Mouse (Mus musculus): ENCODE data around the gene Itgad. TPM values are rescaled to one million over a fixed set of nuclear protein-coding genes. Genes with fewer than 3 reads are reported as not detected.
A peak's percentile ranks its signal among the peaks of the same experiment; 100 is the strongest.

The Itgad gene
- polyA plus RNA-seq, 1 experiment from 2014 or later = not detected

GRCm38 (mm10) chr7:128220936-128221335 is 66.8 kb downstream of the Itgad start:
- Histone ChIP-seq H3K4me3 (ENCODE audit: low read depth, low read length) (no peak overlapping the region), H3K9me3 (ENCODE audit: control insufficient read depth) (no peaks in the 10 kb centered on the region), H3K9ac (ENCODE audit: low read depth, low read length) (no peak overlapping the region), H3K4me2 (replicated peaks; ENCODE audit: low read depth) (no peak overlapping the region), H3K27me3 (replicated peaks; ENCODE audit: control insufficient read depth, insufficient read depth, low read length) (no peaks in the 10 kb centered on the region), H3K36me3 (ENCODE audit: control insufficient read depth, insufficient read depth) (no peaks in the 10 kb centered on the region), H3K27ac (ENCODE audit: low read depth, low read length) (no peak overlapping the region), H3K4me1 (replicated peaks; ENCODE audit: control insufficient read depth, insufficient read depth, low read length) (no peaks in the 10 kb centered on the region)
- ATAC-seq = no peak
- TF ChIP-seq CTCF (IDR thresholded peaks at IDR 0.05; ENCODE audit: low read depth) = no peak
- 78% methylated on average over 3 of the region's 3 CpGs for WGBS

- Histone ChIP-seq H3K9ac (ENCODE audit: low read depth, low read length) (no peak overlapping the region), H3K36me3 (ENCODE audit: control insufficient read depth, insufficient read depth) (no peaks in the 10 kb centered on the region), H3K4me1 (replicated peaks; ENCODE audit: control insufficient read depth, insufficient read depth, low read length) (no peaks in the 10 kb centered on the region), H3K9me3 (ENCODE audit: control insufficient read depth) (no peaks in the 10 kb centered on the region), H3K27ac (ENCODE audit: low read depth, low read length) (no peak overlapping the region), H3K4me3 (ENCODE audit: low read depth, low read length) (no peak overlapping the region), H3K4me2 (replicated peaks; ENCODE audit: low read depth) (no peak overlapping the region), H3K27me3 (replicated peaks; ENCODE audit: control insufficient read depth, insufficient read depth, low read length) (no peaks in the 10 kb centered on the region)
- ATAC-seq = no peak
- TF ChIP-seq CTCF (IDR thresholded peaks at IDR 0.05; ENCODE audit: low read depth) = no peak
- WGBS = 35% methylated on average over 8 of the region's 8 CpGs
Observed at GRCm38 (mm10) chr7:128231741-128232140, 77.6 kb downstream of the Itgad start.

- Histone ChIP-seq H3K27me3 (replicated peaks; ENCODE audit: control insufficient read depth, insufficient read depth, low read length) (no peaks in the 10 kb centered on the region), H3K4me2 (replicated peaks; ENCODE audit: low read depth) (no peak overlapping the region), H3K4me1 (replicated peaks; ENCODE audit: control insufficient read depth, insufficient read depth, low read length) (no peaks in the 10 kb centered on the region), H3K9ac (ENCODE audit: low read depth, low read length) (no peak overlapping the region), H3K36me3 (ENCODE audit: control insufficient read depth, insufficient read depth) (peaks cover 4% of the 10 kb centered on the region; the same call in 1 of the 2 replicates), H3K4me3 (ENCODE audit: low read depth, low read length) (no peak overlapping the region), H3K27ac (ENCODE audit: low read depth, low read length) (no peak overlapping the region), H3K9me3 (ENCODE audit: control insufficient read depth) (no peaks in the 10 kb centered on the region)
- 78% methylated on average over 2 of the region's 2 CpGs for WGBS
- ATAC-seq = no peak
- no peak for TF ChIP-seq CTCF (IDR thresholded peaks at IDR 0.05; ENCODE audit: low read depth)
Observed at GRCm38 (mm10) chr7:128234796-128235195, 80.6 kb downstream of the Itgad start.

GRCm38 (mm10) chr7:128235481-128235880 is 81.3 kb downstream of the Itgad start:
- H3K9ac ChIP-seq (ENCODE audit: low read depth, low read length) = no peak overlapping the region
- H3K27ac ChIP-seq (ENCODE audit: low read depth, low read length) = no peak overlapping the region

DNA sequence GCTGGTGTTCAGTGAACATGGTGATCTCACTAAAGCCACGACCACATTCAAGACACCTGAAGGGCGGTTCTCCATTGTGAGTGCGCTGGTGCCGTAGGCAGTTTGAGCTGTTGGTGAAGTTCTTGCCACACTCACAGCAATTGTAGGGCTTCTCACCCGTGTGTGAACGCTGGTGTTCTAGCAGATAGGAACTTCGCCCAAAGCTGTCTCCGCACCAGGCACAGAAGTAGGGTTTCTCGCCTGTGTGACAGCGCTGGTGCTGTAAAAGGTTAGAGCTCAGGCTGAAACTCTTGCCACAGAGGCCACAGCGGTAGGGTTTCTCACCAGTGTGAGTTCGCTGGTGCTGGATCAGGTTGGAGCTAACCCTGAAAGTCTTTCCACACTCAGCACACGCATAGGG is 82.2 kb downstream of the Itgad start:
- Histone ChIP-seq H3K27me3 (replicated peaks; ENCODE audit: control insufficient read depth, insufficient read depth, low read length) (no peaks in the 10 kb centered on the region), H3K9ac (ENCODE audit: low read depth, low read length) (no peak overlapping the region), H3K9me3 (ENCODE audit: control insufficient read depth) (no peaks in the 10 kb centered on the region), H3K27ac (ENCODE audit: low read depth, low read length) (0 out of 2 replicates have a peak overlapping the region, but pooled peaks have one; percentile 99), H3K4me3 (ENCODE audit: low read depth, low read length) (no peak overlapping the region), H3K36me3 (ENCODE audit: control insufficient read depth, insufficient read depth) (peaks cover 20% of the 10 kb centered on the region), H3K4me1 (replicated peaks; ENCODE audit: control insufficient read depth, insufficient read depth, low read length) (no peaks in the 10 kb centered on the region), H3K4me2 (replicated peaks; ENCODE audit: low read depth) (peak overlapping the region; percentile 81)
- WGBS = 92% methylated on average over 13 of the region's 13 CpGs
- no peak for ATAC-seq
- TF ChIP-seq CTCF (IDR thresholded peaks at IDR 0.05; ENCODE audit: low read depth) = no peak

More at GRCm38 (mm10) chr7:128235481-128235880, 81.3 kb downstream of the Itgad start:
- Histone ChIP-seq H3K4me2 (replicated peaks; ENCODE audit: low read depth) (no peak overlapping the region), H3K36me3 (ENCODE audit: control insufficient read depth, insufficient read depth) (peaks cover 11% of the 10 kb centered on the region), H3K27me3 (replicated peaks; ENCODE audit: control insufficient read depth, insufficient read depth, low read length) (no peaks in the 10 kb centered on the region), H3K4me3 (ENCODE audit: low read depth, low read length) (no peak overlapping the region), H3K9me3 (ENCODE audit: control insufficient read depth) (no peaks in the 10 kb centered on the region), H3K4me1 (replicated peaks; ENCODE audit: control insufficient read depth, insufficient read depth, low read length) (no peaks in the 10 kb centered on the region)
- TF ChIP-seq CTCF (IDR thresholded peaks at IDR 0.05; ENCODE audit: low read depth) = no peak
- no peak for ATAC-seq
- WGBS = 66% methylated on average over 1 of the region's 1 CpGs

DNA sequence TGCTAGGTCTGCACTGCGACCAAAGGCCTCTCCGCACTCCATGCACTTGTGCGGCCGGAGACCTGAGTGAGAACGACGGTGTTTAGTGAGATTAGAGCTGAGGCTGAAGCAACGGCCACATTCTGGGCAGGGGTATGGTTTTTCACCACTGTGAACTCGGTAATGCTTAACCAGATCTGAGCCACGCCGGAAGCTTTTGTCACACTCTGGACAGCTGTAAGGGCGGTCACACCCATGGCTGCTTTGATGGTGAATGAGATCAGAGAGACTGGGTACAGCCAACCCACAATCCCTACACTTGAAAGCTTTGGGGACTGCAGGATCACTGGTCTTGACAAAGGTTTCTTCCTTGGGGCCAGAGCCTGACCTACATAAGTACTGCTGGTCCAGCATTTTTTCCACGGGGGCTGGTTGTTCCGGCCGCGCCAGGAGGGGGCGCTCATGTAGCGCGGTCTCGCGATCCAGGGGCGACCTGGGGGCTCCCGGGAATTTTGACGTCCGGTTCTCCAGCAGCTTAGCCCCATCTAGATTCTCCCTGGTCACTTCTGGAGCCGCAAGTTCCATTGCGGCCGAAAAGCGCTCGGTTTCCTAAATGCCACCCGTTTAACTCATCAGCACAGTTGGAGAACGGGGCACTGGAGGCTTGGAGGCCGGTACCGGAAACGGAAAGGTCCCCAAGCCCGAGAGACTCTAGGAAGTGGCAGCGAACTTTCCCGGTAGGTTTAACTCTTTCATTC is 82.8 kb downstream of the Itgad start, which contains the start of gene Armc5:
Gene Armc5, plus strand, starts transcription at position 487 of the 737 bp plus-strand sequence.
- Histone ChIP-seq H3K36me3 (ENCODE audit: control insufficient read depth, insufficient read depth) (peaks cover 26% of the 10 kb centered on the region), H3K4me3 (ENCODE audit: low read depth, low read length) (peak within 1 kb of the TSS; percentile 76), H3K9me3 (ENCODE audit: control insufficient read depth) (no peaks in the 10 kb centered on the region), H3K27me3 (replicated peaks; ENCODE audit: control insufficient read depth, insufficient read depth, low read length) (no peaks in the 10 kb centered on the region), H3K27ac (ENCODE audit: low read depth, low read length) (peak within 1 kb of the TSS; percentile 99), H3K4me1 (replicated peaks; ENCODE audit: control insufficient read depth, insufficient read depth, low read length) (no peaks in the 10 kb centered on the region), H3K9ac (ENCODE audit: low read depth, low read length) (peak within 1 kb of the TSS; percentile 85), H3K4me2 (replicated peaks; ENCODE audit: low read depth) (peak within 1 kb of the TSS; percentile 81)
- TF ChIP-seq CTCF (IDR thresholded peaks at IDR 0.05; ENCODE audit: low read depth) = peak; percentile 93
- 20% methylated on average over 37 of the region's 37 CpGs for WGBS
- ATAC-seq = peak; percentile 45

All from intestine, postnatal 0 days (tissue).